Comparison of ENCODE assay signal across 13 mouse cellular contexts in genomic region chr4:63411222-63411621, GRCm38 (mm10). TPM values are rescaled to one million over a fixed set of nuclear protein-coding genes. Genes with fewer than 3 reads are reported as not detected.
DNase-seq lines count a peak whose midpoint lies in the region; ATAC-seq and TF ChIP-seq lines count a peak whose summit lies in the region.
"Had no signal": no experiment of that assay in that cellular context is flagged by ENCODE, and none has a peak within 500 bp of the region (broad histone marks: within the 10 kb centered on the region; RNA-seq: fewer than 3 reads in every experiment).

No protein-coding gene starts in this region.

- peaks cover 27% of the 10 kb centered on the region for H3K4me1 ChIP-seq in heart, embryonic 13.5 days
- peaks cover 23% of the 10 kb centered on the region for H3K4me1 ChIP-seq in neural tube, embryonic 12.5 days
- H3K4me1 ChIP-seq in hindbrain, postnatal 0 days (ENCODE audit: insufficient read depth, low read length): peaks cover 11% of the 10 kb centered on the region; the same call in 1 of the 2 replicates

- 56% methylated on average over 5 of the region's 5 CpGs for WGBS in heart, embryonic 13.5 days
- WGBS in neural tube, embryonic 12.5 days: 61% methylated on average over 5 of the region's 5 CpGs
- WGBS in hindbrain, postnatal 0 days: 69% methylated on average over 5 of the region's 5 CpGs

- H3K9ac ChIP-seq in heart, embryonic 13.5 days: no peak overlapping the region
- no peak overlapping the region for H3K9ac ChIP-seq in neural tube, embryonic 12.5 days
- H3K9ac ChIP-seq in hindbrain, postnatal 0 days (replicated peaks; ENCODE audit: low read length): no peak overlapping the region
- H3K9ac ChIP-seq: lung, embryonic 15.5 days had no signal

- TF ChIP-seq CTCF in hindbrain, postnatal 0 days (IDR thresholded peaks at IDR 0.05; ENCODE audit: low read depth): no peak
- no peak for TF ChIP-seq CTCF in gastrocnemius, adult 2 months (IDR thresholded peaks at IDR 0.05)

- ATAC-seq in heart, embryonic 13.5 days (ENCODE audit: extremely low read depth, insufficient number of reproducible peaks, low FRiP score, low TSS enrichment): no peak
- ATAC-seq in neural tube, embryonic 12.5 days (ENCODE audit: low FRiP score, low read depth): no peak
- ATAC-seq in hindbrain, postnatal 0 days: no peak

- DNase-seq in heart, adult 8-10 months (ENCODE audit: low spot score): no peak
- no peak for DNase-seq in neural tube, embryonic 10.5 days (ENCODE audit: extremely low spot score, low spot score)
- DNase-seq in hindbrain, postnatal 0 days (ENCODE audit: low spot score): no peak
- no peak for DNase-seq in layer of hippocampus, postnatal 10 days (ENCODE audit: low spot score in 2 of 2)
- no peak for DNase-seq in frontal cortex, postnatal 14 days (ENCODE audit: low spot score in 2 of 2)
- DNase-seq in gastrocnemius, adult 2 months: no peak

- intact Hi-C loops in gastrocnemius, adult 2 months (cut with DNase I): loop anchor here (5.0 kb wide), 1 partner anchor 131 kb away; the partner anchor contains the start of gene Atp6v1g1

- peaks cover 14% of the 10 kb centered on the region; the same call in 1 of the 2 replicates for H3K27me3 ChIP-seq in heart, embryonic 13.5 days (replicated peaks)
- no peaks in the 10 kb centered on the region for H3K27me3 ChIP-seq in neural tube, embryonic 12.5 days (replicated peaks)
- H3K27me3 ChIP-seq in hindbrain, postnatal 0 days (ENCODE audit: insufficient read depth, low read length): no peaks in the 10 kb centered on the region
- H3K27me3 ChIP-seq: CH12.LX had no signal

- H3K27ac ChIP-seq in heart, embryonic 13.5 days (replicated peaks): no peak overlapping the region
- no peak overlapping the region for H3K27ac ChIP-seq in neural tube, embryonic 12.5 days
- no peak overlapping the region for H3K27ac ChIP-seq in hindbrain, postnatal 0 days
- no peak overlapping the region for H3K27ac ChIP-seq in gastrocnemius, adult 2 months
- H3K27ac ChIP-seq: left cerebral cortex, adult 2 months; lung, embryonic 15.5 days had no signal

- H3K4me2 ChIP-seq in heart, embryonic 13.5 days: peak overlapping the region; percentile 99; the same call in 1 of the 2 replicates
- peak overlapping the region; percentile 94; the same call in 1 of the 2 replicates for H3K4me2 ChIP-seq in neural tube, embryonic 12.5 days (replicated peaks)
- peak overlapping the region; percentile 96; the same call in 1 of the 2 replicates for H3K4me2 ChIP-seq in hindbrain, postnatal 0 days (ENCODE audit: low read depth, low read length)

- H3K9me3 ChIP-seq in heart, embryonic 13.5 days: no peaks in the 10 kb centered on the region
- H3K9me3 ChIP-seq in neural tube, embryonic 12.5 days: no peaks in the 10 kb centered on the region
- H3K9me3 ChIP-seq in hindbrain, postnatal 0 days (ENCODE audit: low read length): no peaks in the 10 kb centered on the region
- H3K9me3 ChIP-seq: lung, embryonic 15.5 days had no signal

- H3K4me3 ChIP-seq in heart, embryonic 13.5 days: no peak overlapping the region
- no peak overlapping the region for H3K4me3 ChIP-seq in neural tube, embryonic 12.5 days
- no peak overlapping the region for H3K4me3 ChIP-seq in hindbrain, postnatal 0 days (ENCODE audit: low read length)
- no peak overlapping the region for H3K4me3 ChIP-seq in gastrocnemius, adult 2 months

- H3K36me3 ChIP-seq in heart, embryonic 13.5 days: no peaks in the 10 kb centered on the region
- no peaks in the 10 kb centered on the region; the same call in 1 of the 2 replicates for H3K36me3 ChIP-seq in neural tube, embryonic 12.5 days
- H3K36me3 ChIP-seq in hindbrain, postnatal 0 days (ENCODE audit: insufficient read depth, low read length): no peaks in the 10 kb centered on the region
- H3K36me3 ChIP-seq: lung, embryonic 15.5 days had no signal

RNA-seq across cellular contexts. Expression of gene Akna, which starts 8.1 kb away (rescaled TPM):
- 2.8 and 3.5 TPM in 2 replicates for polyA plus RNA-seq in heart, embryonic 13.5 days (2015; fragmentation: Nextera tagmentation; extraction: Ambion mirVana)
- total RNA-seq in heart, adult 8-10 months (2022): 1 to 10 TPM; 3.1 to 4.4 (median 3.5) TPM
- 7.3 and 7.5 TPM in 2 replicates for polyA plus RNA-seq in neural tube, embryonic 12.5 days (2016; fragmentation: Nextera tagmentation; extraction: Ambion mirVana)
- total RNA-seq in hindbrain, postnatal 0 days (2014; rRNA removed): 7.2 and 8.1 TPM in 2 replicates
- 2.7 and 3.2 TPM in 2 replicates for polyA plus RNA-seq in hindbrain, postnatal 0 days (2015; fragmentation: Nextera tagmentation; extraction: Ambion mirVana)
- total RNA-seq in layer of hippocampus, postnatal 10 days (2021): 1 to 10 TPM; 4.0 to 5.0 TPM
- total RNA-seq in gastrocnemius, adult 2 months (2021): 1 to 10 TPM in 1 of 2 experiments, under 1 TPM in 1; 0.97 to 1.8 TPM

RNA-seq across cellular contexts. Expression of gene Orm2, which starts 49.0 kb away (rescaled TPM):
- polyA plus RNA-seq in heart, embryonic 13.5 days (2015; fragmentation: Nextera tagmentation; extraction: Ambion mirVana): not detected in 2 replicates
- total RNA-seq in heart, adult 8-10 months (2022): under 1 TPM in 2 of 4 experiments, not detected in 2; 0.34 to 0.37 TPM
- not detected in 2 replicates for polyA plus RNA-seq in neural tube, embryonic 12.5 days (2016; fragmentation: Nextera tagmentation; extraction: Ambion mirVana)
- not detected in 2 replicates for total RNA-seq in hindbrain, postnatal 0 days (2014; rRNA removed)
- polyA plus RNA-seq in hindbrain, postnatal 0 days (2015; fragmentation: Nextera tagmentation; extraction: Ambion mirVana): not detected in 2 replicates
- total RNA-seq in layer of hippocampus, postnatal 10 days (2021): not detected
- total RNA-seq in gastrocnemius, adult 2 months (2021): not detected
- total RNA-seq: CH12.LX; common myeloid progenitor, adult 5-6 weeks; left cerebral cortex, adult 2 months had no signal
- polyA plus RNA-seq: kidney, postnatal 0 days; lung, embryonic 15.5 days had no signal

RNA-seq across cellular contexts. Expression of gene Orm3, which starts 55.3 kb away (rescaled TPM):
- polyA plus RNA-seq in heart, embryonic 13.5 days (2015; fragmentation: Nextera tagmentation; extraction: Ambion mirVana): not detected in 2 replicates
- total RNA-seq in heart, adult 8-10 months (2022): 1 to 10 TPM in 2 of 4 experiments, under 1 TPM in 2; 0.60 to 4.5 (median 1.7) TPM
- not detected in 2 replicates for polyA plus RNA-seq in neural tube, embryonic 12.5 days (2016; fragmentation: Nextera tagmentation; extraction: Ambion mirVana)
- total RNA-seq in hindbrain, postnatal 0 days (2014; rRNA removed): not detected in 2 replicates
- polyA plus RNA-seq in hindbrain, postnatal 0 days (2015; fragmentation: Nextera tagmentation; extraction: Ambion mirVana): not detected in 2 replicates
- total RNA-seq in layer of hippocampus, postnatal 10 days (2021): not detected
- not detected for total RNA-seq in gastrocnemius, adult 2 months (2021)
- total RNA-seq: CH12.LX; common myeloid progenitor, adult 5-6 weeks; left cerebral cortex, adult 2 months had no signal
- polyA plus RNA-seq: kidney, postnatal 0 days; lung, embryonic 15.5 days had no signal
